ENCODE assay signal across 8 mouse cellular contexts in genomic region chr5:3657085-3657484, GRCm38 (mm10). TPM values are rescaled to one million over a fixed set of nuclear protein-coding genes. Genes with fewer than 3 reads are reported as not detected.
DNase-seq lines count a peak whose midpoint lies in the region; ATAC-seq and TF ChIP-seq lines count a peak whose summit lies in the region.

Gene Gatad1, minus strand, starts transcription at chr5:3657185.

- H3K9ac ChIP-seq in liver, adult 2 months (ENCODE audit: low read depth, low read length) = no peak within 1 kb of the TSS
- no peak within 1 kb of the TSS for H3K9ac ChIP-seq in embryonic facial prominence, embryonic 11.5 days (replicated peaks; ENCODE audit: low read length)
- H3K9ac ChIP-seq in heart, embryonic 14.5 days (ENCODE audit: low read length) = no peak within 1 kb of the TSS
- no peak within 1 kb of the TSS for H3K9ac ChIP-seq in neural tube, embryonic 12.5 days

- no peak within 1 kb of the TSS for H3K27ac ChIP-seq in liver, adult 2 months (replicated peaks; ENCODE audit: insufficient read depth, low read depth, low read length)
- no peak within 1 kb of the TSS for H3K27ac ChIP-seq in embryonic facial prominence, embryonic 11.5 days (replicated peaks; ENCODE audit: low read depth, low read length)
- no peak within 1 kb of the TSS for H3K27ac ChIP-seq in heart, embryonic 14.5 days (replicated peaks in 1 of 2; ENCODE audit: control insufficient read depth in 1 of 2, insufficient read depth in 1 of 2, low read depth in 2 of 2, low read length in 2 of 2)
- H3K27ac ChIP-seq in neural tube, embryonic 12.5 days = no peak within 1 kb of the TSS

- no peaks in the 10 kb centered on the region for H3K4me1 ChIP-seq in liver, adult 2 months (ENCODE audit: control insufficient read depth, insufficient read depth, low read length)
- H3K4me1 ChIP-seq in embryonic facial prominence, embryonic 11.5 days (ENCODE audit: control insufficient read depth, insufficient read depth, low read length) = no peaks in the 10 kb centered on the region
- no peaks in the 10 kb centered on the region for H3K4me1 ChIP-seq in heart, embryonic 14.5 days (ENCODE audit: control insufficient read depth in 2 of 2, insufficient read depth in 2 of 2, low read length in 2 of 2)
- H3K4me1 ChIP-seq in neural tube, embryonic 12.5 days = no peaks in the 10 kb centered on the region

- no peak for TF ChIP-seq CTCF in liver, adult 2 months (IDR thresholded peaks at IDR 0.05; ENCODE audit: low read depth, low read length)

- TF ChIP-seq POLR2A in liver, adult 2 months (IDR thresholded peaks at IDR 0.05; ENCODE audit: extremely low read depth, insufficient read depth, low read length) = no peak

- no peaks in the 10 kb centered on the region for H3K79me2 ChIP-seq in liver, adult 2 months (ENCODE audit: control insufficient read depth, insufficient read depth, low read length)

- DNase-seq in liver, adult 2 months (ENCODE audit: extremely low read depth, low read depth, low spot score) = no peak
- DNase-seq in liver = no peak
- DNase-seq in embryonic facial prominence, embryonic 11.5 days (ENCODE audit: low spot score) = no peak
- DNase-seq in left cerebral cortex, postnatal 25 days (ENCODE audit: low spot score in 2 of 2) = no peak
- no peak for DNase-seq in embryo, embryonic 10.5 days (ENCODE audit: low spot score)
- DNase-seq in kidney, postnatal 10 days = no peak

- no peak within 1 kb of the TSS for H3K4me2 ChIP-seq in embryonic facial prominence, embryonic 11.5 days (ENCODE audit: low read depth, low read length)
- no peak within 1 kb of the TSS for H3K4me2 ChIP-seq in heart, embryonic 14.5 days (ENCODE audit: low read length)
- no peak within 1 kb of the TSS for H3K4me2 ChIP-seq in neural tube, embryonic 12.5 days (replicated peaks)

- no peaks in the 10 kb centered on the region for H3K36me3 ChIP-seq in liver, adult 2 months (ENCODE audit: control insufficient read depth, insufficient read depth, low read length)
- no peaks in the 10 kb centered on the region for H3K36me3 ChIP-seq in embryonic facial prominence, embryonic 11.5 days (replicated peaks; ENCODE audit: control insufficient read depth, insufficient read depth, low read depth, low read length)
- H3K36me3 ChIP-seq in heart, embryonic 14.5 days (ENCODE audit: control insufficient read depth, insufficient read depth, low read length) = no peaks in the 10 kb centered on the region
- no peaks in the 10 kb centered on the region for H3K36me3 ChIP-seq in neural tube, embryonic 12.5 days

- H3K9me3 ChIP-seq in embryonic facial prominence, embryonic 11.5 days (replicated peaks; ENCODE audit: control insufficient read depth, low read length) = no peaks in the 10 kb centered on the region
- H3K9me3 ChIP-seq in heart, embryonic 14.5 days (ENCODE audit: control insufficient read depth, low read length) = 0 out of 2 replicates have a peak, but pooled peaks cover 3% of the 10 kb centered on the region
- H3K9me3 ChIP-seq in neural tube, embryonic 12.5 days = no peaks in the 10 kb centered on the region

- intact Hi-C loops in left cerebral cortex, postnatal 25 days (cut with DNase I) = no loop called here

- WGBS in liver, adult 2 months = 74% methylated on average over 5 of the region's 5 CpGs
- 81% methylated on average over 5 of the region's 5 CpGs for WGBS in embryonic facial prominence, embryonic 11.5 days
- 70% methylated on average over 5 of the region's 5 CpGs for WGBS in heart, embryonic 14.5 days
- 76% methylated on average over 5 of the region's 5 CpGs for WGBS in neural tube, embryonic 12.5 days

- no peak within 1 kb of the TSS for H3K4me3 ChIP-seq in liver, adult 2 months (ENCODE audit: insufficient read depth, low read depth, low read length)
- H3K4me3 ChIP-seq in embryonic facial prominence, embryonic 11.5 days (ENCODE audit: low read depth, low read length) = no peak within 1 kb of the TSS
- no peak within 1 kb of the TSS for H3K4me3 ChIP-seq in heart, embryonic 14.5 days (ENCODE audit: control insufficient read depth in 1 of 2, insufficient read depth in 1 of 2, low read depth in 1 of 2, low read length in 2 of 2)
- H3K4me3 ChIP-seq in neural tube, embryonic 12.5 days = no peak within 1 kb of the TSS

- ATAC-seq in embryonic facial prominence, embryonic 11.5 days (replicated peaks; ENCODE audit: insufficient number of reproducible peaks, low FRiP score, low TSS enrichment, low read depth) = no peak
- ATAC-seq in heart, embryonic 14.5 days (ENCODE audit: insufficient number of reproducible peaks, insufficient read depth, low FRiP score, low read depth) = no peak
- ATAC-seq in neural tube, embryonic 12.5 days (ENCODE audit: low FRiP score, low read depth) = no peak

- H3K27me3 ChIP-seq in liver, adult 2 months (ENCODE audit: control insufficient read depth, insufficient read depth, low read length) = no peaks in the 10 kb centered on the region
- no peaks in the 10 kb centered on the region for H3K27me3 ChIP-seq in embryonic facial prominence, embryonic 11.5 days (ENCODE audit: control insufficient read depth, insufficient read depth, low read length)
- no peaks in the 10 kb centered on the region for H3K27me3 ChIP-seq in heart, embryonic 14.5 days (ENCODE audit: control insufficient read depth, insufficient read depth, low read length)
- H3K27me3 ChIP-seq in neural tube, embryonic 12.5 days (replicated peaks) = no peaks in the 10 kb centered on the region

RNA-seq across cellular contexts. Expression of gene Gatad1, which starts in this region (rescaled TPM):
- total RNA-seq in liver, adult 2 months (2014; rRNA removed) = 59.3 and 63.5 TPM in 2 replicates
- polyA plus RNA-seq in liver, adult 2 months (2012; rRNA removed) = 33.5 and 41.0 TPM in 2 replicates
- 69.9 and 74.9 TPM in 2 replicates for polyA plus RNA-seq in embryonic facial prominence, embryonic 11.5 days (2014; fragmentation: Nextera tagmentation; extraction: Ambion mirVana)
- polyA plus RNA-seq in heart, embryonic 14.5 days (2014; fragmentation: Nextera tagmentation; extraction: Ambion mirVana) = 65.5 and 72.0 TPM in 2 replicates
- total RNA-seq in left cerebral cortex, postnatal 25 days (2021) = 100 to 1,000 TPM; 114 to 126 TPM
- polyA plus RNA-seq in neural tube, embryonic 12.5 days (2016; fragmentation: Nextera tagmentation; extraction: Ambion mirVana) = 72.0 and 74.6 TPM in 2 replicates
